Mouse (Mus musculus): ENCODE measurements around the gene Ifna2. TPM values are rescaled to one million over a fixed set of nuclear protein-coding genes. Genes with fewer than 3 reads are reported as not detected.

Gene Ifna2
- polyA plus RNA-seq, 1 experiment from 2014 or later, result not detected

DNA sequence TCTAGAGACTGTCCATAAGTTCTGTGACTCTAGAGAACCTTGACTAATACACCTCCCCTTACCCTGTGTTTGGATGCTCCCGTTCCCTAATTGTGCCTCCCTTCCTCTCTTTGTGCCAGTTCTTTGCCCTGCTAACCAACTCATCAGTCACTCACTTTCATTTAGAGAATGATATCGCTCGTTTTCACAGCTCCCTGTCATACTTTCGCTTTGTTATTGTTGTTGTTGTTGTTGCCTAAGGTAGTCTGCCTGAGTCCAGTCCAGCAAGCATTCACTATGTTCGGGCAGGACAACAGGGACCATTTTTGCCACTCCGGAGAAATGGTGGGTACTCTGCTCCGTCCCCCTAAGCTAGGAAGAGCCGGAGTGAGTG lies 43.0 kb downstream of the Ifna2 start:
- WGBS, result 63% methylated on average over 8 of the region's 8 CpGs
- H3K4me1 ChIP-seq (ENCODE audit: control insufficient read depth, insufficient read depth, low read length), result no peaks in the 10 kb centered on the region
- no peaks in the 10 kb centered on the region for H3K36me3 ChIP-seq (ENCODE audit: control insufficient read depth, insufficient read depth, low read length)
- H3K27me3 ChIP-seq (ENCODE audit: control insufficient read depth, insufficient read depth, low read length), result no peaks in the 10 kb centered on the region
- no peak for ATAC-seq (ENCODE audit: low read depth)
- no peak overlapping the region for H3K9ac ChIP-seq (replicated peaks; ENCODE audit: low read depth, low read length)
- H3K4me2 ChIP-seq (ENCODE audit: low read depth, low read length), result peak overlapping the region; percentile 35
- peak overlapping the region; percentile 13; the same call in 1 of the 2 replicates for H3K4me3 ChIP-seq (ENCODE audit: low read depth, low read length)
- H3K9me3 ChIP-seq (ENCODE audit: control insufficient read depth, low read length), result no peaks in the 10 kb centered on the region
- H3K27ac ChIP-seq (ENCODE audit: low read depth, low read length), result no peak overlapping the region

DNA sequence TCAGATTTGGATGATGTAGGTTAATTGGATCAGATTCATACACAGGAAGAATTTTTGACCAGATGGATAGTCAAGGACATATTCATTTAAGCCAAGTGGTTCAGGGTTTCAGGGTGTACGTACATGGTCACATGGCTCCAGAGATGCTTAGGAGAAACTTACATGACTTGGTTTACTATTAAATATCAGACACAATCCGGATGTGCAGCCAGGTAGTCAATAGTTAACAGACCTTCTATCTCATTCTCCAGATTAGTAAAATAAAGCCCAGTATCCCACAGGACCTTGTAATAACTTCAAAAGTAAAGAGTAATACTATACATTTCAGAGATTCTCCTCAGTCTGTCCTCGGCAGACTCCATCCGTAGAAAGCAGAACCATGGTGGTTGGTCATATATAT lies 49.4 kb downstream of the Ifna2 start, which contains the start of gene C87499:
C87499 (minus strand) TSS at position 101 of the 400 bp plus-strand sequence.
- H3K27me3 ChIP-seq (ENCODE audit: control insufficient read depth, insufficient read depth, low read length), result no peaks in the 10 kb centered on the region
- no peak within 1 kb of the TSS for H3K4me3 ChIP-seq (ENCODE audit: low read depth, low read length)
- WGBS, result 95% methylated on average over 4 of the region's 4 CpGs
- H3K4me1 ChIP-seq (ENCODE audit: control insufficient read depth, insufficient read depth, low read length), result no peaks in the 10 kb centered on the region
- H3K9me3 ChIP-seq (ENCODE audit: control insufficient read depth, low read length), result no peaks in the 10 kb centered on the region
- no peak within 1 kb of the TSS for H3K27ac ChIP-seq (ENCODE audit: low read depth, low read length)
- no peaks in the 10 kb centered on the region for H3K36me3 ChIP-seq (ENCODE audit: control insufficient read depth, insufficient read depth, low read length)
- no peak within 1 kb of the TSS for H3K4me2 ChIP-seq (ENCODE audit: low read depth, low read length)
- no peak for ATAC-seq (ENCODE audit: low read depth)
- H3K9ac ChIP-seq (replicated peaks; ENCODE audit: low read depth, low read length), result no peak within 1 kb of the TSS

Other genes with a start within 250 kb of the Ifna2 start
- 2.2 and 6.4 TPM in 2 replicates for gene Hacd4, start 245.0 kb downstream of the Ifna2 start, polyA plus RNA-seq (2014; fragmentation: Nextera tagmentation; extraction: Ambion mirVana)
- gene Ifnb1, start 161.1 kb downstream of the Ifna2 start, polyA plus RNA-seq (2014; fragmentation: Nextera tagmentation; extraction: Ambion mirVana), result not detected in 2 replicates
- not detected in 2 replicates for gene Ifna15, start 125.7 kb downstream of the Ifna2 start, polyA plus RNA-seq (2014; fragmentation: Nextera tagmentation; extraction: Ambion mirVana)
- gene Ifna14, start 112.1 kb downstream of the Ifna2 start, polyA plus RNA-seq (2014; fragmentation: Nextera tagmentation; extraction: Ambion mirVana), result not detected in 2 replicates
- not detected in 2 replicates for gene Ifna9, start 91.5 kb downstream of the Ifna2 start, polyA plus RNA-seq (2014; fragmentation: Nextera tagmentation; extraction: Ambion mirVana)
- not detected in 2 replicates for gene Ifna12, start 80.5 kb downstream of the Ifna2 start, polyA plus RNA-seq (2014; fragmentation: Nextera tagmentation; extraction: Ambion mirVana)
- not detected in 2 replicates for gene C87499, start 49.5 kb downstream of the Ifna2 start, polyA plus RNA-seq (2014; fragmentation: Nextera tagmentation; extraction: Ambion mirVana)
- not detected in 2 replicates for gene Ifna13, start 39.5 kb downstream of the Ifna2 start, polyA plus RNA-seq (2014; fragmentation: Nextera tagmentation; extraction: Ambion mirVana)
- not detected in 2 replicates for gene Ifna16, start 7.0 kb downstream of the Ifna2 start, polyA plus RNA-seq (2014; fragmentation: Nextera tagmentation; extraction: Ambion mirVana)
- gene Ifnab, start 7.4 kb upstream of the Ifna2 start, polyA plus RNA-seq (2014; fragmentation: Nextera tagmentation; extraction: Ambion mirVana), result not detected in 2 replicates
- gene Gm26566, start 37.9 kb upstream of the Ifna2 start, polyA plus RNA-seq (2014; fragmentation: Nextera tagmentation; extraction: Ambion mirVana), result 1.6 and 2.6 TPM in 2 replicates
- 129 and 164 TPM in 2 replicates for gene Klhl9, start 38.6 kb upstream of the Ifna2 start, polyA plus RNA-seq (2014; fragmentation: Nextera tagmentation; extraction: Ambion mirVana)
- gene Gm13271, start 71.0 kb upstream of the Ifna2 start, polyA plus RNA-seq (2014; fragmentation: Nextera tagmentation; extraction: Ambion mirVana), result not detected in 2 replicates
- not detected in 2 replicates for gene Gm13283, start 76.2 kb upstream of the Ifna2 start, polyA plus RNA-seq (2014; fragmentation: Nextera tagmentation; extraction: Ambion mirVana)
- not detected in 2 replicates for gene Gm13290, start 89.9 kb upstream of the Ifna2 start, polyA plus RNA-seq (2014; fragmentation: Nextera tagmentation; extraction: Ambion mirVana)
- not detected in 2 replicates for gene Gm13289, start 93.0 kb upstream of the Ifna2 start, polyA plus RNA-seq (2014; fragmentation: Nextera tagmentation; extraction: Ambion mirVana)
- gene Gm13272, start 95.9 kb upstream of the Ifna2 start, polyA plus RNA-seq (2014; fragmentation: Nextera tagmentation; extraction: Ambion mirVana), result not detected in 2 replicates
- gene Ifnz, start 98.2 kb upstream of the Ifna2 start, polyA plus RNA-seq (2014; fragmentation: Nextera tagmentation; extraction: Ambion mirVana), result not detected in 2 replicates
- gene Gm13276, start 101.8 kb upstream of the Ifna2 start, polyA plus RNA-seq (2014; fragmentation: Nextera tagmentation; extraction: Ambion mirVana), result not detected in 2 replicates
- not detected in 2 replicates for gene Gm13277, start 104.7 kb upstream of the Ifna2 start, polyA plus RNA-seq (2014; fragmentation: Nextera tagmentation; extraction: Ambion mirVana)
- not detected in 2 replicates for gene Gm13278, start 107.6 kb upstream of the Ifna2 start, polyA plus RNA-seq (2014; fragmentation: Nextera tagmentation; extraction: Ambion mirVana)
- gene Gm13275, start 110.6 kb upstream of the Ifna2 start, polyA plus RNA-seq (2014; fragmentation: Nextera tagmentation; extraction: Ambion mirVana), result not detected in 2 replicates
- gene Gm13279, start 113.5 kb upstream of the Ifna2 start, polyA plus RNA-seq (2014; fragmentation: Nextera tagmentation; extraction: Ambion mirVana), result not detected in 2 replicates
- not detected in 2 replicates for gene Gm13285, start 115.8 kb upstream of the Ifna2 start, polyA plus RNA-seq (2014; fragmentation: Nextera tagmentation; extraction: Ambion mirVana)
- gene Gm13287, start 119.3 kb upstream of the Ifna2 start, polyA plus RNA-seq (2014; fragmentation: Nextera tagmentation; extraction: Ambion mirVana), result not detected in 2 replicates
- gene Gm13288, start 121.6 kb upstream of the Ifna2 start, polyA plus RNA-seq (2014; fragmentation: Nextera tagmentation; extraction: Ambion mirVana), result not detected in 2 replicates
- gene Ifna7, start 132.3 kb upstream of the Ifna2 start, polyA plus RNA-seq (2014; fragmentation: Nextera tagmentation; extraction: Ambion mirVana), result not detected in 2 replicates
- not detected in 2 replicates for gene Ifna11, start 136.0 kb upstream of the Ifna2 start, polyA plus RNA-seq (2014; fragmentation: Nextera tagmentation; extraction: Ambion mirVana)
- not detected in 2 replicates for gene Ifna6, start 143.5 kb upstream of the Ifna2 start, polyA plus RNA-seq (2014; fragmentation: Nextera tagmentation; extraction: Ambion mirVana)
- not detected in 2 replicates for gene Ifna5, start 151.6 kb upstream of the Ifna2 start, polyA plus RNA-seq (2014; fragmentation: Nextera tagmentation; extraction: Ambion mirVana)
- gene Ifna4, start 157.9 kb upstream of the Ifna2 start, polyA plus RNA-seq (2014; fragmentation: Nextera tagmentation; extraction: Ambion mirVana), result not detected in 2 replicates
- not detected in 2 replicates for gene Ifna1, start 166.2 kb upstream of the Ifna2 start, polyA plus RNA-seq (2014; fragmentation: Nextera tagmentation; extraction: Ambion mirVana)
- not detected in 2 replicates for gene Ifne, start 196.3 kb upstream of the Ifna2 start, polyA plus RNA-seq (2014; fragmentation: Nextera tagmentation; extraction: Ambion mirVana)